Mouse (Mus musculus) brain, embryonic 14.5 days (tissue): ENCODE results near the gene Kirrel2.

Source experiments
- CTCF ChIP-seq: fragments of 200-500 bp; IDR thresholded peaks from 2 replicates; pipeline ENCODE4 v1.5.1; 2012; ENCODE audit warnings: inconsistent platforms, mild to moderate bottlenecking, moderate library complexity, borderline replicate concordance; ENCODE audit not compliant: insufficient read depth, insufficient read length; ENCODE audit errors: extremely low read depth
- POLR2A ChIP-seq: fragments of 200-500 bp; IDR thresholded peaks from 2 replicates; pipeline ENCODE4 v1.6.1; 2012; ENCODE audit warnings: mild to moderate bottlenecking, inconsistent platforms, borderline replicate concordance; ENCODE audit not compliant: poor library complexity, insufficient read depth, insufficient read length, severe bottlenecking; ENCODE audit errors: extremely low read depth

DNA sequence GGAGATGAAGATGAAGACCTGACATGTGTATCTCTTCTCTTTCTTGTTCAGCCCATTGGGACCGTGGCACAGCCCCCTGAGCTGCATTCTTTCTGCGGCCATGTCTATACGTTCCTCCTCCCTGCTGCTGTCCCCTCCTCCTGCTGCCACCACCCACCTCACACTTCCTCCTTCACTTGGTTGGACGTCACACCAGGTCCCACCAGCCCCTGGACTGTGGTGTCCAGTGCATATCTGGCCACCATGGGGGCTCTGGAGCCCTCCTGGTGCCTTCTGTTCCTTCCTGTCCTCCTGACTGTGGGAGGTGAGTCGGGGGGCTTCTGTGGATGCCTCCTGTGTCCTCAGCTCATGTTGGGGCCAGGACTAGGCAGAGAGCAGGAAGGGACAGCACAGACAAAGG, 43.9 kb downstream of the Kirrel2 start, which contains the start of gene Tyrobp:
- TF ChIP-seq POLR2A, result no peak
- no peak for TF ChIP-seq CTCF
